Mouse (Mus musculus): ENCODE results near the gene Rrp15. TPM values are rescaled to one million over a fixed set of nuclear protein-coding genes. Genes with fewer than 3 reads are reported as not detected.

The Rrp15 gene
- polyA plus RNA-seq, 1 experiment from 2014 or later: 79.7 TPM

DNA sequence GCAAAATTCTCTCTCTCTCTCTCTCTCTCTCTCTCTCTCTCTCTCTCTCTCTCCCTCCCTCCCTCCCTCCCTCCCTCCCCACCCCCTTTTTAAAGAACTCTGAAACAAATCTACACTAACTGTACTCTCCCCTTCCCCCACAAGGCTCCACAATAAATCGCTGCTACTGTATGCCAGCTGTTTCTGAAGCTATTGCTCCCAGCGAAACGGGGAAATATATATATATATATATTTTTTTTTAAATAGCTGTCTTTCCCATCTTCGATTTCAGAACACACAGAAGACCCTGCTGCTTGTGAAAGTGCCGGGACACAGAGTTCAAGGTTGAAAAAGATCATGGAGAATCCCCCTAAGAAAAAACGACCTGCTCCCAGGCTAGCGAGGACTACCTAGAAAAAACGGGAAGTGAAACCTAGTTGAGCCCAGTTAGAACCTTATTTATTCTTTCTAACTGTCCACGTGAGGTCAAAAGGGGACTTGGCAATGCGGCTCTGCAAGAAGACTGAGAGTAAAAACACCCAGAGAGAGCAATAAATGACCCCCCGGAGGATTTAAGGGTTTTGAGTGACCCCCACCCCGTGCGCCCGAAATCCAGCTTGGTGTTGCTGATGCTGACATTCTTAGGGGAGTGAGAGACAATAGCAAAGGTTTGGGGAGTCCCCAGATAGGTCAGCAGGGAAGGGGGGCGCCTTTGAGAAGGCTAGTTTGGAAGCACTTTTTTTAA, 45.7 kb downstream of the Rrp15 start:
- no peaks in the 10 kb centered on the region for H3K9me3 ChIP-seq (ENCODE audit: low read depth, low read length)
- H3K4me1 ChIP-seq (ENCODE audit: insufficient read depth): peaks cover 5% of the 10 kb centered on the region; the same call in 1 of the 2 replicates
- peak overlapping the region; percentile 91 for H3K27ac ChIP-seq (ENCODE audit: low read depth)
- under 1% methylated on average over 15 of the region's 15 CpGs for WGBS
- H3K4me2 ChIP-seq: peak overlapping the region; percentile 62
- no peak for TF ChIP-seq CTCF (IDR thresholded peaks at IDR 0.05; ENCODE audit: low read depth)
- peaks cover 11% of the 10 kb centered on the region; the same call in 1 of the 2 replicates for H3K36me3 ChIP-seq (ENCODE audit: insufficient read depth)
- peak overlapping the region; percentile 68 for H3K4me3 ChIP-seq (ENCODE audit: low read depth, low read length)
- no peaks in the 10 kb centered on the region for H3K27me3 ChIP-seq (ENCODE audit: insufficient read depth, low read length)
- ATAC-seq (ENCODE audit: insufficient read depth) (no peak), DNase-seq (peak; percentile 70)
- peak overlapping the region; percentile 92 for H3K9ac ChIP-seq

GRCm38 (mm10) chr1:186702391-186703255, 46.5 kb downstream of the Rrp15 start:
- no peaks in the 10 kb centered on the region for H3K9me3 ChIP-seq (ENCODE audit: low read depth, low read length)
- TF ChIP-seq CTCF (IDR thresholded peaks at IDR 0.05; ENCODE audit: low read depth): no peak
- peak overlapping the region; percentile 68 for H3K4me3 ChIP-seq (ENCODE audit: low read depth, low read length)
- DNase-seq (peak; percentile 79), ATAC-seq (ENCODE audit: insufficient read depth) (peak; percentile 51)
- H3K4me1 ChIP-seq (ENCODE audit: insufficient read depth): peaks cover 5% of the 10 kb centered on the region; the same call in 1 of the 2 replicates
- 4% methylated on average over 15 of the region's 15 CpGs for WGBS
- H3K9ac ChIP-seq: peak overlapping the region; percentile 92
- peak overlapping the region; percentile 62 for H3K4me2 ChIP-seq
- peaks cover 7% of the 10 kb centered on the region; the same call in 1 of the 2 replicates for H3K36me3 ChIP-seq (ENCODE audit: insufficient read depth)
- H3K27ac ChIP-seq (ENCODE audit: low read depth): peak overlapping the region; percentile 91
- no peaks in the 10 kb centered on the region for H3K27me3 ChIP-seq (ENCODE audit: insufficient read depth, low read length)

GRCm38 (mm10) chr1:186701206-186701905, 47.8 kb downstream of the Rrp15 start:
- Histone ChIP-seq H3K9ac (no peak overlapping the region; the same call in 1 of the 2 replicates), H3K27me3 (ENCODE audit: insufficient read depth, low read length) (no peaks in the 10 kb centered on the region), H3K36me3 (ENCODE audit: insufficient read depth) (peaks cover 8% of the 10 kb centered on the region; the same call in 1 of the 2 replicates), H3K4me1 (ENCODE audit: insufficient read depth) (peaks cover 7% of the 10 kb centered on the region; the same call in 1 of the 2 replicates), H3K9me3 (ENCODE audit: low read depth, low read length) (no peaks in the 10 kb centered on the region), H3K4me3 (ENCODE audit: low read depth, low read length) (peak overlapping the region; percentile 30), H3K4me2 (peak overlapping the region; percentile 62), H3K27ac (ENCODE audit: low read depth) (peak overlapping the region; percentile 55; the same call in 1 of the 2 replicates)
- no peak for ATAC-seq (ENCODE audit: insufficient read depth)
- no peak for TF ChIP-seq CTCF (IDR thresholded peaks at IDR 0.05; ENCODE audit: low read depth)
- DNase-seq: peak; percentile 87
- WGBS: 13% methylated on average over 8 of the region's 8 CpGs

DNA sequence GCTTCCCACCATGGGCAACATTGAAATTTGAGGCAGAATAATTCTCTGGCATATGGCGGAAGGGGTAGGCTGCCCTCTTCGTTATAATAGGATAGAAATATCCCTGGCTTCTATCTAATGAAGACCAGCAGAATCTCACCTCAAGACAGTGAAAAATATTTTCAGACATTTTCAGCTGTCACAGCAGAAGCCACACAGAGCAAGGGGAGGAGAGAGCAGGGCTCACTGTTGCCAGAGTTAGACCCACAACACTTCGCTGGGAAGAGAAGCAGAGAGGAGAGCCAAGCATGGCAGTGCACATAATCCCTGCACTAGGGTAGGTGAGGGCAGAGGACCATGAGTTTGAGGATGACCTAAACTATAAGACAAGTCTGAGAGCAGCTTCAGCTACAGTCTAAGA, 48.7 kb downstream of the Rrp15 start:
- H3K27me3 ChIP-seq (ENCODE audit: insufficient read depth, low read length): no peaks in the 10 kb centered on the region
- H3K9ac ChIP-seq: no peak overlapping the region
- peak overlapping the region; percentile 10; the same call in 1 of the 2 replicates for H3K4me3 ChIP-seq (ENCODE audit: low read depth, low read length)
- H3K4me2 ChIP-seq: peak overlapping the region; percentile 62
- no peak overlapping the region for H3K27ac ChIP-seq (ENCODE audit: low read depth)
- no peaks in the 10 kb centered on the region for H3K9me3 ChIP-seq (ENCODE audit: low read depth, low read length)
- TF ChIP-seq CTCF (IDR thresholded peaks at IDR 0.05; ENCODE audit: low read depth): no peak
- H3K4me1 ChIP-seq (ENCODE audit: insufficient read depth): peaks cover 12% of the 10 kb centered on the region; the same call in 1 of the 2 replicates
- ATAC-seq (ENCODE audit: insufficient read depth): no peak
- DNase-seq: no peak
- WGBS: 77% methylated on average over 3 of the region's 3 CpGs
- H3K36me3 ChIP-seq (ENCODE audit: insufficient read depth): peaks cover 10% of the 10 kb centered on the region; the same call in 1 of the 2 replicates

GRCm38 (mm10) chr1:186698583-186699338, 50.4 kb downstream of the Rrp15 start:
- Histone ChIP-seq H3K4me1 (ENCODE audit: insufficient read depth) (peaks cover 12% of the 10 kb centered on the region; the same call in 1 of the 2 replicates), H3K36me3 (ENCODE audit: insufficient read depth) (peaks cover 16% of the 10 kb centered on the region), H3K4me2 (no peak overlapping the region), H3K9ac (no peak overlapping the region), H3K27me3 (ENCODE audit: insufficient read depth, low read length) (no peaks in the 10 kb centered on the region), H3K4me3 (ENCODE audit: low read depth, low read length) (no peak overlapping the region), H3K9me3 (ENCODE audit: low read depth, low read length) (no peaks in the 10 kb centered on the region), H3K27ac (ENCODE audit: low read depth) (no peak overlapping the region)
- TF ChIP-seq CTCF (IDR thresholded peaks at IDR 0.05; ENCODE audit: low read depth): peak; percentile 62
- ATAC-seq (ENCODE audit: insufficient read depth) (no peak), DNase-seq (no peak)
- WGBS: 78% methylated on average over 15 of the region's 15 CpGs

DNA sequence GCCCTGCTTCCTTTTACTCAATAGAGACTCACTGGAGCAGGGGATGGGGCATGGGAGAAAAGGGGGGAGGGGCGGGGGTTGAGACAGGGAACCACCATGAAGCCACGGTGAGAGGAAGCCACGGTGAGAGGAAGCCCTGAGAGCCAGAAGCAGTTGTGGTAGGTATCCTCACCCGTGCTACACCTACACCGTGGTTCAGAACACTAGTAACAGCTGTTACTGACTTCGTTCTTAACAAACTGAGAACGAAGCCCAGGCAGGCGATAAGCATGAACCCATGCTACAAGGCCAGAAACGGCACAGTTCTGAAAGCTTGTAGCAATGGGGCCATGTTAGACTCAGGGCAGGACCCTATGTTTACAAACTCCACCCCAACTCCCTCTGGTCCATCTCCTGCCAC, 52.9 kb downstream of the Rrp15 start:
- no peak overlapping the region for H3K4me3 ChIP-seq (ENCODE audit: low read depth, low read length)
- 76% methylated on average over 9 of the region's 9 CpGs for WGBS
- no peak overlapping the region for H3K4me2 ChIP-seq
- peaks cover 12% of the 10 kb centered on the region; the same call in 1 of the 2 replicates for H3K4me1 ChIP-seq (ENCODE audit: insufficient read depth)
- H3K36me3 ChIP-seq (ENCODE audit: insufficient read depth): peaks cover 16% of the 10 kb centered on the region
- DNase-seq (no peak), ATAC-seq (ENCODE audit: insufficient read depth) (no peak)
- peak overlapping the region; percentile 33; the same call in 1 of the 2 replicates for H3K27ac ChIP-seq (ENCODE audit: low read depth)
- H3K27me3 ChIP-seq (ENCODE audit: insufficient read depth, low read length): no peaks in the 10 kb centered on the region
- no peak overlapping the region for H3K9ac ChIP-seq
- H3K9me3 ChIP-seq (ENCODE audit: low read depth, low read length): no peaks in the 10 kb centered on the region
- TF ChIP-seq CTCF (IDR thresholded peaks at IDR 0.05; ENCODE audit: low read depth): no peak
